Comparison of ENCODE assay signal across 8 mouse cellular contexts in genomic region chr16:94328881-94329867, GRCm38 (mm10). TPM values are rescaled to one million over a fixed set of nuclear protein-coding genes. Genes with fewer than 3 reads are reported as not detected.
DNase-seq lines count a peak whose midpoint lies in the region; ATAC-seq lines count a peak whose summit lies in the region.

No protein-coding gene starts in this region.

- no peak for DNase-seq in lung, postnatal 36 days
- no peak for DNase-seq in adrenal gland, adult 8-10 months
- no peak for DNase-seq in frontal cortex, postnatal 25 days (ENCODE audit: low spot score in 2 of 2)
- no peak for DNase-seq in cerebellum, postnatal 25 days

- H3K4me1 ChIP-seq in lung, embryonic 15.5 days: peaks cover 20% of the 10 kb centered on the region
- H3K4me1 ChIP-seq in embryonic facial prominence, embryonic 15.5 days: peaks cover 22% of the 10 kb centered on the region; the same call in 1 of the 2 replicates
- peaks cover 23% of the 10 kb centered on the region for H3K4me1 ChIP-seq in limb, embryonic 12.5 days (replicated peaks)
- peaks cover 11% of the 10 kb centered on the region; the same call in 1 of the 2 replicates for H3K4me1 ChIP-seq in neural tube, embryonic 14.5 days (ENCODE audit: control insufficient read depth, insufficient read depth, low read length)

- no peaks in the 10 kb centered on the region for H3K9me3 ChIP-seq in lung, embryonic 15.5 days
- H3K9me3 ChIP-seq in embryonic facial prominence, embryonic 15.5 days (replicated peaks): no peaks in the 10 kb centered on the region
- H3K9me3 ChIP-seq in limb, embryonic 12.5 days: no peaks in the 10 kb centered on the region
- H3K9me3 ChIP-seq in neural tube, embryonic 14.5 days (ENCODE audit: control insufficient read depth, low read length): no peaks in the 10 kb centered on the region

- peak overlapping the region; percentile 92 for H3K4me2 ChIP-seq in lung, embryonic 15.5 days
- H3K4me2 ChIP-seq in embryonic facial prominence, embryonic 15.5 days (replicated peaks): peak overlapping the region; percentile 84
- H3K4me2 ChIP-seq in limb, embryonic 12.5 days: peak overlapping the region; percentile 80
- peak overlapping the region; percentile 41; the same call in 1 of the 2 replicates for H3K4me2 ChIP-seq in neural tube, embryonic 14.5 days (ENCODE audit: low read depth, low read length)

- H3K4me3 ChIP-seq in lung, embryonic 15.5 days: peak overlapping the region; percentile 55
- peak overlapping the region; percentile 48 for H3K4me3 ChIP-seq in embryonic facial prominence, embryonic 15.5 days (replicated peaks)
- H3K4me3 ChIP-seq in limb, embryonic 12.5 days (replicated peaks): peak overlapping the region; percentile 51
- H3K4me3 ChIP-seq in neural tube, embryonic 14.5 days (ENCODE audit: low read depth, low read length): no peak overlapping the region

- ATAC-seq in lung, embryonic 15.5 days (ENCODE audit: borderline replicate concordance, extremely low read depth, low FRiP score, low TSS enrichment): no peak
- no peak for ATAC-seq in embryonic facial prominence, embryonic 15.5 days (ENCODE audit: insufficient number of reproducible peaks, low FRiP score, low TSS enrichment, low read depth)
- no peak for ATAC-seq in limb, embryonic 12.5 days (ENCODE audit: insufficient number of reproducible peaks, insufficient read depth, low FRiP score, low TSS enrichment, low read depth)
- peak; percentile 21; the same call in 1 of the 2 replicates for ATAC-seq in neural tube, embryonic 14.5 days (ENCODE audit: low read depth)

- 10% methylated on average over 25 of the region's 25 CpGs for WGBS in lung, embryonic 15.5 days
- WGBS in embryonic facial prominence, embryonic 15.5 days: 9% methylated on average over 25 of the region's 25 CpGs
- 9% methylated on average over 25 of the region's 25 CpGs for WGBS in limb, embryonic 12.5 days
- WGBS in neural tube, embryonic 14.5 days: 9% methylated on average over 25 of the region's 25 CpGs

- H3K9ac ChIP-seq in lung, embryonic 15.5 days: peak overlapping the region; percentile 59
- H3K9ac ChIP-seq in embryonic facial prominence, embryonic 15.5 days: no peak overlapping the region
- no peak overlapping the region for H3K9ac ChIP-seq in limb, embryonic 12.5 days (replicated peaks)
- H3K9ac ChIP-seq in neural tube, embryonic 14.5 days (replicated peaks; ENCODE audit: low read depth, low read length): no peak overlapping the region

- no peaks in the 10 kb centered on the region for H3K36me3 ChIP-seq in lung, embryonic 15.5 days
- no peaks in the 10 kb centered on the region for H3K36me3 ChIP-seq in embryonic facial prominence, embryonic 15.5 days
- no peaks in the 10 kb centered on the region for H3K36me3 ChIP-seq in limb, embryonic 12.5 days
- no peaks in the 10 kb centered on the region for H3K36me3 ChIP-seq in neural tube, embryonic 14.5 days (ENCODE audit: control insufficient read depth, insufficient read depth, low read length)

- H3K27ac ChIP-seq in lung, embryonic 15.5 days: peak overlapping the region; percentile 55; the same call in 1 of the 2 replicates
- no peak overlapping the region for H3K27ac ChIP-seq in embryonic facial prominence, embryonic 15.5 days (replicated peaks)
- no peak overlapping the region for H3K27ac ChIP-seq in limb, embryonic 12.5 days
- H3K27ac ChIP-seq in neural tube, embryonic 14.5 days (ENCODE audit: low read depth, low read length): no peak overlapping the region

- H3K27me3 ChIP-seq in lung, embryonic 15.5 days: peaks cover 32% of the 10 kb centered on the region
- H3K27me3 ChIP-seq in embryonic facial prominence, embryonic 15.5 days: peaks cover 20% of the 10 kb centered on the region
- peaks cover 59% of the 10 kb centered on the region for H3K27me3 ChIP-seq in limb, embryonic 12.5 days
- H3K27me3 ChIP-seq in neural tube, embryonic 14.5 days (ENCODE audit: control insufficient read depth, insufficient read depth, low read length): peaks cover 12% of the 10 kb centered on the region

RNA-seq across cellular contexts. Expression of gene Ripply3, which starts 1.0 kb away (rescaled TPM):
- polyA plus RNA-seq in lung, embryonic 15.5 days (2015; fragmentation: Nextera tagmentation; extraction: Ambion mirVana): 24.4 and 26.5 TPM in 2 replicates
- 4.6 and 6.0 TPM in 2 replicates for polyA plus RNA-seq in embryonic facial prominence, embryonic 15.5 days (2015; fragmentation: Nextera tagmentation; extraction: Ambion mirVana)
- polyA plus RNA-seq in limb, embryonic 12.5 days (2016; fragmentation: Nextera tagmentation; extraction: Ambion mirVana): 3.7 and 4.3 TPM in 2 replicates
- polyA plus RNA-seq in neural tube, embryonic 14.5 days (2014; fragmentation: Nextera tagmentation; extraction: Ambion mirVana): 0.52 and 1.7 TPM in 2 replicates
- 10 to 100 TPM in 1 of 4 experiments, 1 to 10 TPM in 3; 4.6 to 12.6 (median 5.3) TPM for total RNA-seq in adrenal gland, adult 8-10 months (2022)

RNA-seq across cellular contexts. Expression of gene Hlcs, which starts 15.8 kb away (rescaled TPM):
- 6.9 and 9.1 TPM in 2 replicates for polyA plus RNA-seq in lung, embryonic 15.5 days (2015; fragmentation: Nextera tagmentation; extraction: Ambion mirVana)
- 9.2 and 11.1 TPM in 2 replicates for polyA plus RNA-seq in embryonic facial prominence, embryonic 15.5 days (2015; fragmentation: Nextera tagmentation; extraction: Ambion mirVana)
- polyA plus RNA-seq in limb, embryonic 12.5 days (2016; fragmentation: Nextera tagmentation; extraction: Ambion mirVana): 11.5 and 11.9 TPM in 2 replicates
- 7.6 and 8.2 TPM in 2 replicates for polyA plus RNA-seq in neural tube, embryonic 14.5 days (2014; fragmentation: Nextera tagmentation; extraction: Ambion mirVana)
- 10 to 100 TPM; 20.7 to 31.7 (median 24.9) TPM for total RNA-seq in adrenal gland, adult 8-10 months (2022)

RNA-seq across cellular contexts. Expression of gene Ttc3, which starts 41.2 kb away (rescaled TPM):
- 171 and 177 TPM in 2 replicates for polyA plus RNA-seq in lung, embryonic 15.5 days (2015; fragmentation: Nextera tagmentation; extraction: Ambion mirVana)
- 222 and 228 TPM in 2 replicates for polyA plus RNA-seq in embryonic facial prominence, embryonic 15.5 days (2015; fragmentation: Nextera tagmentation; extraction: Ambion mirVana)
- polyA plus RNA-seq in limb, embryonic 12.5 days (2016; fragmentation: Nextera tagmentation; extraction: Ambion mirVana): 334 and 339 TPM in 2 replicates
- polyA plus RNA-seq in neural tube, embryonic 14.5 days (2014; fragmentation: Nextera tagmentation; extraction: Ambion mirVana): 1,057 and 1,226 TPM in 2 replicates
- total RNA-seq in adrenal gland, adult 8-10 months (2022): 100 to 1,000 TPM in 3 of 4 experiments, 10 to 100 TPM in 1; 89.1 to 149 (median 120) TPM

RNA-seq across cellular contexts. Expression of gene Pigp, which starts 42.5 kb away (rescaled TPM):
- 95.9 and 98.0 TPM in 2 replicates for polyA plus RNA-seq in lung, embryonic 15.5 days (2015; fragmentation: Nextera tagmentation; extraction: Ambion mirVana)
- polyA plus RNA-seq in embryonic facial prominence, embryonic 15.5 days (2015; fragmentation: Nextera tagmentation; extraction: Ambion mirVana): 127 TPM in 2 replicates
- 97.9 and 101 TPM in 2 replicates for polyA plus RNA-seq in limb, embryonic 12.5 days (2016; fragmentation: Nextera tagmentation; extraction: Ambion mirVana)
- 89.3 and 92.0 TPM in 2 replicates for polyA plus RNA-seq in neural tube, embryonic 14.5 days (2014; fragmentation: Nextera tagmentation; extraction: Ambion mirVana)
- total RNA-seq in adrenal gland, adult 8-10 months (2022): 100 to 1,000 TPM in 2 of 4 experiments, 10 to 100 TPM in 2; 80.9 to 101 (median 98.6) TPM

Comparison
In these comparisons a context has a peak if more than half of its experiments do, and no peak if none do; other contexts are left out.
1. H3K4me2 ChIP-seq: peak in every context shown above with its lines; median percentile 92 in lung, embryonic 15.5 days; 84 in embryonic facial prominence, embryonic 15.5 days; 80 in limb, embryonic 12.5 days; 41 in neural tube, embryonic 14.5 days.